Mouse (Mus musculus): ENCODE results near the gene Mlh1. TPM values are rescaled to one million over a fixed set of nuclear protein-coding genes. Genes with fewer than 3 reads are reported as not detected.

Gene Mlh1
- polyA plus RNA-seq, 2 experiments, result 33.5 to 52.2 TPM

- no peak for ATAC-seq (ENCODE audit: low FRiP score, low read depth)
- WGBS, result 81% methylated on average over 6 of the region's 6 CpGs
- H3K27ac ChIP-seq (replicated peaks; ENCODE audit: low read depth, low read length), result no peak overlapping the region
- no peak for TF ChIP-seq POLR2A (IDR thresholded peaks at IDR 0.05; ENCODE audit: borderline replicate concordance, extremely low read depth, insufficient read depth, insufficient read length)
- H3K4me2 ChIP-seq (replicated peaks; ENCODE audit: low read depth, low read length, severe bottlenecking), result no peak overlapping the region
- no peaks in the 10 kb centered on the region for H3K4me1 ChIP-seq (ENCODE audit: control insufficient read depth, insufficient read depth, low read length)
- no peaks in the 10 kb centered on the region for H3K9me3 ChIP-seq (ENCODE audit: control insufficient read depth, low read length)
- H3K27me3 ChIP-seq (ENCODE audit: control insufficient read depth, insufficient read depth, low read length), result no peaks in the 10 kb centered on the region
- no peak overlapping the region for H3K9ac ChIP-seq (ENCODE audit: low read depth, low read length, severe bottlenecking)
- H3K4me3 ChIP-seq (replicated peaks; ENCODE audit: low read length), result no peak overlapping the region
- DNase-seq (ENCODE audit: low spot score), result peak; percentile 13
- peaks cover 65% of the 10 kb centered on the region for H3K36me3 ChIP-seq (ENCODE audit: control insufficient read depth, insufficient read depth, low read length)
Measured at GRCm38 (mm10) chr9:111243384-111243783, 28.2 kb downstream of the Mlh1 start.

GRCm38 (mm10) chr9:111239821-111240220 is 31.8 kb downstream of the Mlh1 start:
- no peak for DNase-seq (ENCODE audit: low spot score)
- TF ChIP-seq POLR2A (IDR thresholded peaks at IDR 0.05; ENCODE audit: borderline replicate concordance, extremely low read depth, insufficient read depth, insufficient read length), result no peak
- Histone ChIP-seq H3K27me3 (ENCODE audit: control insufficient read depth, insufficient read depth, low read length) (no peaks in the 10 kb centered on the region), H3K36me3 (ENCODE audit: control insufficient read depth, insufficient read depth, low read length) (peaks cover 66% of the 10 kb centered on the region), H3K4me3 (replicated peaks; ENCODE audit: low read length) (no peak overlapping the region), H3K4me2 (replicated peaks; ENCODE audit: low read depth, low read length, severe bottlenecking) (no peak overlapping the region), H3K9ac (ENCODE audit: low read depth, low read length, severe bottlenecking) (no peak overlapping the region), H3K4me1 (ENCODE audit: control insufficient read depth, insufficient read depth, low read length) (no peaks in the 10 kb centered on the region), H3K27ac (replicated peaks; ENCODE audit: low read depth, low read length) (no peak overlapping the region), H3K9me3 (ENCODE audit: control insufficient read depth, low read length) (no peaks in the 10 kb centered on the region)
- ATAC-seq (ENCODE audit: low FRiP score, low read depth), result no peak
- WGBS, result 90% methylated on average over 4 of the region's 4 CpGs

GRCm38 (mm10) chr9:111237726-111238125 is 33.9 kb downstream of the Mlh1 start:
- TF ChIP-seq POLR2A (IDR thresholded peaks at IDR 0.05; ENCODE audit: borderline replicate concordance, extremely low read depth, insufficient read depth, insufficient read length), result no peak
- H3K4me2 ChIP-seq (replicated peaks; ENCODE audit: low read depth, low read length, severe bottlenecking), result no peak overlapping the region
- no peak overlapping the region for H3K27ac ChIP-seq (replicated peaks; ENCODE audit: low read depth, low read length)
- no peaks in the 10 kb centered on the region for H3K4me1 ChIP-seq (ENCODE audit: control insufficient read depth, insufficient read depth, low read length)
- H3K9ac ChIP-seq (ENCODE audit: low read depth, low read length, severe bottlenecking), result no peak overlapping the region
- H3K9me3 ChIP-seq (ENCODE audit: control insufficient read depth, low read length), result no peaks in the 10 kb centered on the region
- peaks cover 79% of the 10 kb centered on the region for H3K36me3 ChIP-seq (ENCODE audit: control insufficient read depth, insufficient read depth, low read length)
- H3K27me3 ChIP-seq (ENCODE audit: control insufficient read depth, insufficient read depth, low read length), result no peaks in the 10 kb centered on the region
- H3K4me3 ChIP-seq (replicated peaks; ENCODE audit: low read length), result no peak overlapping the region
- ATAC-seq (ENCODE audit: low FRiP score, low read depth), result no peak
- no peak for DNase-seq (ENCODE audit: low spot score)

- Histone ChIP-seq H3K4me2 (replicated peaks; ENCODE audit: low read depth, low read length, severe bottlenecking) (no peak overlapping the region), H3K9ac (ENCODE audit: low read depth, low read length, severe bottlenecking) (no peak overlapping the region), H3K27me3 (ENCODE audit: control insufficient read depth, insufficient read depth, low read length) (no peaks in the 10 kb centered on the region), H3K9me3 (ENCODE audit: control insufficient read depth, low read length) (no peaks in the 10 kb centered on the region), H3K4me1 (ENCODE audit: control insufficient read depth, insufficient read depth, low read length) (no peaks in the 10 kb centered on the region), H3K4me3 (replicated peaks; ENCODE audit: low read length) (no peak overlapping the region), H3K27ac (replicated peaks; ENCODE audit: low read depth, low read length) (no peak overlapping the region), H3K36me3 (ENCODE audit: control insufficient read depth, insufficient read depth, low read length) (peaks cover 78% of the 10 kb centered on the region)
- ATAC-seq (ENCODE audit: low FRiP score, low read depth) (no peak), DNase-seq (ENCODE audit: low spot score) (no peak)
- WGBS, result 92% methylated on average over 9 of the region's 9 CpGs
- no peak for TF ChIP-seq POLR2A (IDR thresholded peaks at IDR 0.05; ENCODE audit: borderline replicate concordance, extremely low read depth, insufficient read depth, insufficient read length)
Measured at GRCm38 (mm10) chr9:111234701-111235100, 36.9 kb downstream of the Mlh1 start.

GRCm38 (mm10) chr9:111228446-111228845 is 43.1 kb downstream of the Mlh1 start:
- DNase-seq (ENCODE audit: low spot score), result no peak
- no peak for TF ChIP-seq POLR2A (IDR thresholded peaks at IDR 0.05; ENCODE audit: borderline replicate concordance, extremely low read depth, insufficient read depth, insufficient read length)
- ATAC-seq (ENCODE audit: low FRiP score, low read depth), result no peak

GRCm38 (mm10) chr9:111223406-111223805 is 48.2 kb downstream of the Mlh1 start:
- Histone ChIP-seq H3K9ac (ENCODE audit: low read depth, low read length, severe bottlenecking) (no peak overlapping the region), H3K9me3 (ENCODE audit: control insufficient read depth, low read length) (no peaks in the 10 kb centered on the region), H3K4me2 (replicated peaks; ENCODE audit: low read depth, low read length, severe bottlenecking) (no peak overlapping the region), H3K36me3 (ENCODE audit: control insufficient read depth, insufficient read depth, low read length) (peaks cover 61% of the 10 kb centered on the region), H3K27me3 (ENCODE audit: control insufficient read depth, insufficient read depth, low read length) (no peaks in the 10 kb centered on the region), H3K4me1 (ENCODE audit: control insufficient read depth, insufficient read depth, low read length) (no peaks in the 10 kb centered on the region), H3K27ac (replicated peaks; ENCODE audit: low read depth, low read length) (no peak overlapping the region), H3K4me3 (replicated peaks; ENCODE audit: low read length) (no peak overlapping the region)
- ATAC-seq (ENCODE audit: low FRiP score, low read depth), result no peak; the same call in 1 of the 2 replicates
- no peak for TF ChIP-seq POLR2A (IDR thresholded peaks at IDR 0.05; ENCODE audit: borderline replicate concordance, extremely low read depth, insufficient read depth, insufficient read length)
- no peak for DNase-seq (ENCODE audit: low spot score)
- 55% methylated on average over 5 of the region's 5 CpGs for WGBS

More at GRCm38 (mm10) chr9:111228446-111228845, 43.1 kb downstream of the Mlh1 start:
- Histone ChIP-seq H3K27me3 (ENCODE audit: control insufficient read depth, insufficient read depth, low read length) (no peaks in the 10 kb centered on the region), H3K4me3 (replicated peaks; ENCODE audit: low read length) (no peak overlapping the region), H3K9me3 (ENCODE audit: control insufficient read depth, low read length) (no peaks in the 10 kb centered on the region), H3K9ac (ENCODE audit: low read depth, low read length, severe bottlenecking) (no peak overlapping the region), H3K27ac (replicated peaks; ENCODE audit: low read depth, low read length) (no peak overlapping the region), H3K4me2 (replicated peaks; ENCODE audit: low read depth, low read length, severe bottlenecking) (no peak overlapping the region), H3K4me1 (ENCODE audit: control insufficient read depth, insufficient read depth, low read length) (no peaks in the 10 kb centered on the region), H3K36me3 (ENCODE audit: control insufficient read depth, insufficient read depth, low read length) (peaks cover 80% of the 10 kb centered on the region)
- 81% methylated on average over 5 of the region's 5 CpGs for WGBS

Measured in limb, embryonic 14.5 days (tissue).